Mouse (Mus musculus) monocyte, adult 5-6 weeks (primary cell): Measurements from ENCODE around the gene Sp110. TPM values are rescaled to one million over a fixed set of nuclear protein-coding genes. Genes with fewer than 3 reads are reported as not detected.
"Not testable (repeated sequence)": the region's sequence is repeated elsewhere in the genome, so short reads cannot be mapped to it uniquely, and the experiment has no call there.

Experiments
- ATAC-seq: fragments of 153-309, 156-312 bp; replicated peaks from 2 replicates; pipeline ENCODE4 v1.8.0; 2017; ENCODE audit warnings: mild to moderate bottlenecking; ENCODE audit not compliant: low TSS enrichment, insufficient number of reproducible peaks, severe bottlenecking, poor library complexity, low FRiP score
- total RNA-seq: library from RNA; stranded (forward); fragments of 200-1000, 200-491, 200-594 nt; gene quantifications from 3 replicates; pipeline ENCODE4 v1.2.3, GENCODE M21; 2017

Gene Sp110
- total RNA-seq, 1 experiment from 2014 or later: 147 TPM

DNA sequence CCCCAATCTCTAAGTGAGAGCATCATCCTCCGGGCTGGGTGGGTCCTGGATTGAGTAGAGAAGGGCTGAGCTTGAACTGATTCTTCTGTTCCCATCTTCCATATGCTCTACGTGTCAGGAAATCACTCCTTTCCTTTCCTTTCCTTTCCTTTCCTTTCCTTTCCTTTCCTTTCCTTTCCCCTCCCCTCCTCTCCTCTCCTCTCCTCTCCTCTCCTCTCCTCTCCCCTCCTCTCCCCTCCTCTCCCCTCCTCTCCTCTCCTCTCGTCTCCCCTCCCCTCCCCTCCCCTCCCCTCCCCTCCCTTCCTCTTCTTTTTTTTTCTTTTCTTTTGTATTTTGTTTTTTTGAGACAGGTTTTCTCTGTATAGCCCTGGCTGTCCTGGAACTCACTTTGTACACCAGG lies 23.2 kb downstream of the Sp110 start, which contains the start of gene G530012D18Rik:
Gene G530012D18Rik, plus strand, starts transcription at position 301 of the 400 bp plus-strand sequence.
- not testable (repeated sequence) for ATAC-seq

- ATAC-seq: not testable (repeated sequence)
Observed at GRCm38 (mm10) chr1:85573554-85573953, 25.1 kb downstream of the Sp110 start.

- ATAC-seq: not testable (repeated sequence)
Observed at GRCm38 (mm10) chr1:85555261-85555660, 43.4 kb downstream of the Sp110 start.

DNA sequence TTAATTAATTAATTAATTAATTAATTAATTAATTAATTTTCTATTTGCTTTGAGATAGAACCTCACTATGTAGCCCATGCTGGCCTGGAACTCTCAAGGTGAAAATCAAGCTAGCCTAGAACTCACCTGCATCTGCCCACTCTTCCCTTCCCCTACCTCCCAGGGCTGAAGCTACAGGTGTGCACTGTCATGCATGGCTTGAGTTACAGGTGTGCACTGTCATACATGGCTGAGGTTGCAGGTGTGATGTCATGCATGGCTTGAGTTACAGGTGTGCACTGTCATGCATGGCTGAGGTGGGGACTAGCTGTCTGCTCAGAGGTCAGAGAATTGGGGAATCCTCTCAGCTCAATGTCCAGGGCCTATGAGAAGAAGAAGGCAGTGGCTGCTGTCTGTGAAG lies 52.2 kb downstream of the Sp110 start:
- not testable (repeated sequence) for ATAC-seq

- not testable (repeated sequence) for ATAC-seq
Observed at GRCm38 (mm10) chr1:85543818-85544217, 54.8 kb downstream of the Sp110 start.

GRCm38 (mm10) chr1:85528451-85529110 lies 70.0 kb downstream of the Sp110 start:
- not testable (repeated sequence) for ATAC-seq

Other genes starting within 250 kb of the Sp110 start
- not detected in 3 replicates for gene G530012D18Rik, start 23.1 kb downstream of the Sp110 start, total RNA-seq
- 102 to 179 TPM (median 146 TPM) in 3 replicates for gene Sp140, start 1.6 kb upstream of the Sp110 start, total RNA-seq
- 231 to 487 TPM (median 232 TPM) in 3 replicates for gene Sp100, start 51.2 kb upstream of the Sp110 start, total RNA-seq
- gene A630001G21Rik, start 179.8 kb upstream of the Sp110 start, total RNA-seq: 106 to 140 TPM (median 120 TPM) in 3 replicates
- 211 to 234 TPM (median 220 TPM) in 3 replicates for gene Cab39, start 194.6 kb upstream of the Sp110 start, total RNA-seq